Mouse (Mus musculus) adipose tissue, adult 10 weeks (tissue): ENCODE data around the gene Olfr266. TPM values are rescaled to one million over a fixed set of nuclear protein-coding genes. Genes with fewer than 3 reads are reported as not detected.

Experiments used
- polyA plus RNA-seq: library from polyadenylated mRNA; stranded (reverse); fragments of 350-450 nt; fragmentation: Illumina TruSeq; extraction: RNeasy Lipid Tissue Mini Kit (QIAGEN cat#74804); gene quantifications from one replicate; pipeline ENCODE4 v1.2.3, GENCODE M21; 2014; ENCODE audit warnings: low read depth, low replicate concordance

Olfr266 gene
- not detected for polyA plus RNA-seq

DNA sequence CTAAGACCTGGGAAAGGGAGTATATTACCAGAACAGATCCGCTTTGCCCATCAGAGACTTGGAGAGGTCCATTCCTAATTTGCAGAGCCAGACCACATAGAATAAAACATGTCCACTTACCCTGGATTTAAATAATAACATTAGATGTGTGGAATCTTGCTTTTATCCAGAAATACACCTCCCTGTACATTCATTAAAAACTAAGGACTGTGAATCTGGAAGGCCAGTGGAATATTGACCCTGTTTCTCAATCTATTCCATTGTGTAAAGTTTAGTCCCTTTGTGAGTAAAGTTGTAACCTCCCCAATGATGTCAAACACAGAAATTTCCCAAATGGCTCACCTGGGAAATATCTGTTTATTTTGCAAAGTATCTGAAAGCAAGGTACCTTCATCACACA, at the start of gene Olfr266:
TSS of gene Olfr266 (minus strand) at position 101 of the 400 bp plus-strand sequence.

GRCm38 (mm10) chr3:106789930-106790329, 36.2 kb downstream of the Olfr266 start, which contains the start of gene Cd53:
TSS of gene Cd53 (minus strand) at chr3:106790149.

Other genes starting within 250 kb of the Olfr266 start
- gene Lrif1, start 141.3 kb downstream of the Olfr266 start, polyA plus RNA-seq, result 24.9 TPM
- 19.0 TPM for gene Cd53, start 36.1 kb downstream of the Olfr266 start, polyA plus RNA-seq
- gene Kcna3, start 209.9 kb upstream of the Olfr266 start, polyA plus RNA-seq, result 0.21 TPM